Mouse (Mus musculus) lung, postnatal 0 days (tissue): Measurements from ENCODE around the gene Slc2a8.

Experiments
- CTCF ChIP-seq: IDR thresholded peaks from 2 replicates; pipeline ENCODE4 v1.5.1; 2016; ENCODE audit warnings: antibody characterized with exemption, mild to moderate bottlenecking
- EP300 ChIP-seq: IDR thresholded peaks from 2 replicates; pipeline ENCODE4 v1.6.1; 2016; ENCODE audit warnings: antibody characterized with exemption, mild to moderate bottlenecking, control low read depth

DNA sequence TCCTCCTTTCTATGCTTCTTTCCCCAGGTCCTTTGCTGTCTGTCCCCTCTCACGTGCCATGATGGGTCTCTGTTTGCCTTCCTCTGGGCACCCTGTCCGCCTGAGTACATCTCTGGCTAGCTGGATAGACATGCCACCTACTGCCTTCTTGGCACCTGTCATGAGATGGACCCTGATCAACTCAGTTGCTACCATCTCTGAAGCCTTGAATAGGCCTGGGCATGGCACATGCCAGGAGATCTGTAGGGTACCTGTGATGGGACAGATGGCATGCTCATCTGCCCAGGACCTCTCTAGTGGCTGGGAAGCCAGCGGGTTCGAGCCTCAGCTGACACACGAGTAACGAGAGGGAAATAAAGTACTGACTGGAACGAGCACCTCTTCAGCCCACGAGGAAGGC is 7.7 kb downstream of the Slc2a8 start:
- TF ChIP-seq CTCF: no peak
- no peak for TF ChIP-seq EP300
